Mouse (Mus musculus) frontal cortex, adult (tissue): ENCODE measurements around the gene Fbp1.
"Not testable (repeated sequence)": the region's sequence is repeated elsewhere in the genome, so short reads cannot be mapped to it uniquely, and the experiment has no call there.

Experiments
- ATAC-seq: cut with Nextera tagmentation; 2 replicates; pipeline ENCODE4 v1.9.2; 2017; ENCODE audit warnings: mild to moderate bottlenecking, moderate library complexity, mixed read lengths; ENCODE audit not compliant: low TSS enrichment

The Fbp1 gene

DNA sequence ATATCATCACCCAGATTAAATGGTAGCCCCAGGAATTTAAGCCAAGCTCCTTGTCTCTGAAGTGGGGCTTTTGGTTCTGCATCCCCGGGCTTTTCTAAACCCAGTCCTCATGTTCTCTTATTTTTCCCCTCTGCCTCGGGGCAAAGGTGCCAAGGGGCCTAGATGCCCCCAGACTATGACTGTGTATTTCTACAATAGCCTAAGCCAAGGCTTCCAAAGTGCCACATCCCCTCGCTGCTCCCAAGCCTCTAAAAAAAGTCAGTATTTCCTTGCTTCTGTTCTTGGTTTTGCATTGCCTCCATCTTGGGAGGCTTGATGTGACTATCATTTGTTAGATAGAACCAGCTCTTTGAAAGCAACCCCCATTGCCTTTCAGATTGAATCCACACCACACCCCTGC is 3.5 kb downstream of the Fbp1 start:
- ATAC-seq, result no peak

DNA sequence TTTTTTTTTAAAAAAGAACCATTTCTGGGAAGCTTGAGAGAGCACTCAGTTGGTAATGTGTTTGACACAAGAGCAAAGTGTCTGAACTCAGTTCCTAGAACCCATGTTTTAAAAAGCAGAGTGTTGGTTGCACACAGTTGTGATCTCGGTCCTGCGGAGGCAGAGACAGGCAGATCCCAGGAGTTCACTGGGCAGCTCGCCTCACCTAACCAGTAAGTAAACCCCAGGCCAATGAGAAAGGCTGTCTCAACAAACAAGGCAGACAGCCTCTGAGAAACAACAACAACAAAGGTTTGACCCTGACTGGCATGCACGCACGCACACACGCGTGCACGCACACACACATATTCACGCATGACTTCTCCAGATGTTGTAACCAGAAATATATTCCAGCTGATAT is 4.2 kb downstream of the Fbp1 start:
- no peak for ATAC-seq

- no peak for ATAC-seq
These were observed 4.6 kb downstream of the Fbp1 start for GRCm38 (mm10) chr13:62883436-62883835.

- ATAC-seq, result no peak
These were observed 5.2 kb downstream of the Fbp1 start for GRCm38 (mm10) chr13:62882856-62883255.

GRCm38 (mm10) chr13:62881336-62881735 is 6.7 kb downstream of the Fbp1 start:
- ATAC-seq, result no peak

DNA sequence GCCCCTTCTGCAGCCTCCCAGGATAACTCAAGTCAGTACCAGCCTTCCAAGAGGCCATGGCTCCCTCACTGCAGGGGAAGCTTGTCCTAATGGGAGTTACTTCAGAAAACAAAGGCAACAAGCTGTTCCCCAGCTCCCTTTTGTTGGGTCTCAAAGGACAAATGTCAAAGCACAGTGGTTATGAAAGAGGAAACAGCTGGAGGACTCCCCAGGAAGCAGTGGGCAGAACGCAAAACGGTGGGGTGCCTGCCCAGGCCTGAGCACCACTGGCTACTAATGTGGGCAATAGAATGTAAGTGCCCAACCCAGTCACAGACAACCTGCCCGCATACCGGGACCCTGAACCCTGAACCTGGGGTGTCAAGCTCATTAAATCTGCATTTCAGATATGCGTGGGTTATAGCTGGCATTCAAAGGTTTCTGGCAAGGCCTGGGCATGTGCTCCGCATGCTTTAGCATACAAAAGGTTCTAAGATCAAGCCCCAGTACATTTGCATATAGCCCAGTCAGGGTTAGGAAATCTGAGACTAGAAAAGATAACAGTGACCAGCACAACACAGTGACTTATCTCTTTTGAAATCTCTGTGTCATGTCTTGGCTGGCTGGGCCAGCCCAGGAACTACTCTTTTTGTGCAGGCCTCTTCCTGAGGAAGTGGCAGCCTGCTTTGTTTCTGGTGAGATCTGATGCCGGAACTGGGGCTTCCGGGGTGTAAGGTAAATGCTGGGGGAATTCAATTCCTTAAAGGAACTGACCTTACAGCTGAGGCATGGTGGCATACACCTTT is 8.1 kb downstream of the Fbp1 start:
- no peak for ATAC-seq

GRCm38 (mm10) chr13:62879411-62879810 is 8.7 kb downstream of the Fbp1 start:
- no peak for ATAC-seq

GRCm38 (mm10) chr13:62877247-62877646 is 10.8 kb downstream of the Fbp1 start:
- no peak for ATAC-seq

- no peak for ATAC-seq
These were observed 12.0 kb downstream of the Fbp1 start for GRCm38 (mm10) chr13:62876111-62876510.

- no peak for ATAC-seq
These were observed 15.8 kb downstream of the Fbp1 start for GRCm38 (mm10) chr13:62872252-62872651.

DNA sequence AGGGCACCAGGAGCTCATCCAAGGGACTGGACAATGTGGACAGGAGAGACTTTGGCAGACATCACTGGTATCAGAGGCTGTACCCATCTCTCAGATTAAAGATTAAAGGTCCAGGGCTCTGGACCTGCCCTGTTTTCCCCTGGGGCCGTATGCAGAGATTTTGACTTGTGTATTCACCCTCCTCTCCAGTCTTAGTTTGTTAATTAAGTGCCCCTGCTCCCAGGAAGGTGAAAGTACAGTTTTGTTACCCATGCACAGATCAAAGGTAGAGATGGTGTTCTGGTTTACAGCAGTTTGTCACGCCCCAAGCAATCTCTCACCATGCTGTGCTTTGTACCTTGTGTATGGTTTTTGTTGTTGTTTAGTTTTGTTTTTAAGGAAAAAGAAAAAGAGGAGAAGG is 17.5 kb downstream of the Fbp1 start:
- ATAC-seq, result no peak

- ATAC-seq, result no peak
These were observed 21.3 kb downstream of the Fbp1 start for GRCm38 (mm10) chr13:62866817-62867216.

- ATAC-seq, result peak; percentile 31; the same call in 1 of the 2 replicates
These were observed 22.3 kb downstream of the Fbp1 start for GRCm38 (mm10) chr13:62865651-62866315.

GRCm38 (mm10) chr13:62863771-62864170 is 24.3 kb downstream of the Fbp1 start:
- ATAC-seq, result no peak

- no peak for ATAC-seq
These were observed 25.2 kb downstream of the Fbp1 start for GRCm38 (mm10) chr13:62862875-62863274.

DNA sequence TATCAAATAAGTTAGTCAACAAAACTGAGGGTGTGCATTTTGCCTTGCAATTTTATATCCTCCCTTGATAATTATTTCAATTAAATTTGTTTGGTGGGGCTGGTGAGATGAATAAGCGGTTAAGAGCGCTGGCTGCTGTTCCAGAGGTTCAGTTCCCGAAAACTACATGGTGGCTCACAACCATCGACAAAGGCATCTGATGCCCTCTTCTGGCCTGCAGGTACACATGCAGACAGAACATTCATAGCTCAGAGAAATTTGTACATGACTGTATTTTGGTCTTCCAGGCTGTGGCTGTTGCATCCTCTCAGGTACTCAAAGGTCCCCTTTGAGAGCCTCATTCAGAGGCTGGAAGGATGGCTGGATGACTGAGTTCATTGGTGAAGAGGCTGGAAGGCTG is 28.0 kb downstream of the Fbp1 start:
- no peak for ATAC-seq

GRCm38 (mm10) chr13:62859251-62859650 is 28.8 kb downstream of the Fbp1 start:
- not testable (repeated sequence) for ATAC-seq

DNA sequence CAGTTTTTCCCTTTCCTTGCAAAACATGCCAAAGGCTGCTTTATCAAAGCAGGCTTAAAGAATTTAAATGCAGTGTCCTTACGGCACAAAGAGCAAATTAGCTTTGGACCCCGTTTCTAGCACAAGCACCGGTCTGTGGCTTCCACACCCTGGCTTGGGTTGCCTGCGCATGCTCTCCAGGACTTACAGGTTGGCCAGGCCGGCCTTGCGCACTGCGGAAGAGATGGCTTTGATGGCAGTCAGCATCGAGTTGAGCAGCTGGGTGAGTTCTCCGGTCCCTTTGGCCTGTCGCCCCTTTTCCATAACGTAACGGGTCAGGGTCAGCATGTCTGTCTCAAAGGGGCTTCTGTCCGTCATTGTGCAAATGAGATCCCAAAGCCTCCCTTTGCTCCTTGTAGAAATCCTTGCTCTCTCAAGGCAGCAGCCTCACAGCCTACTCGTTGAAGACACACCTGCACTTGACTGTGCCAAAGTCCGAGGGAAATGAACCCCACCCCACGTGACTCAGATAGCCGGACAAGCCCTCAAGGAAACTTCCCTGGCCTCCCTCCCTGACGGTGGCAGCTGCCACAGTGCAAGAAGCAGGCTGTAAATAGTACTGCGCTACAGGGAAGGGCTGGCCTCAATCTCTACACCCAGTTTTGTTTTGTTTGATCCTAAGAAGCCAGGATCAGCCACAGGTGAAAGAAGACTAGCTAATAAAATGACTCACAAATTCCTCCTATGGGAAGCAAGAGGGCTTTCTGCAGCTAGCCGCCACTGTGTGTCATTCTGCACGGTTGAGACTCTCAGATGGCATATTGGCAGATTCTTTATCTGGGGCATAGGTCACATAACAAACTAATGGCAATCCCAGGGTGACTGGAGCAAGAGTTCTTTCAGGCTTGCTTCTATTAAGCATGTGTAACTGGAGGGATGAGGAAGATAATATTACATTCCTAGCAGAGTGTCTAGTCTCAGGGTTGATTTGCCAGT is 29.9 kb downstream of the Fbp1 start, which contains the start of gene Fbp2:
TSS of gene Fbp2 (minus strand) at position 482 of the 975 bp plus-strand sequence.
- no peak for ATAC-seq

DNA sequence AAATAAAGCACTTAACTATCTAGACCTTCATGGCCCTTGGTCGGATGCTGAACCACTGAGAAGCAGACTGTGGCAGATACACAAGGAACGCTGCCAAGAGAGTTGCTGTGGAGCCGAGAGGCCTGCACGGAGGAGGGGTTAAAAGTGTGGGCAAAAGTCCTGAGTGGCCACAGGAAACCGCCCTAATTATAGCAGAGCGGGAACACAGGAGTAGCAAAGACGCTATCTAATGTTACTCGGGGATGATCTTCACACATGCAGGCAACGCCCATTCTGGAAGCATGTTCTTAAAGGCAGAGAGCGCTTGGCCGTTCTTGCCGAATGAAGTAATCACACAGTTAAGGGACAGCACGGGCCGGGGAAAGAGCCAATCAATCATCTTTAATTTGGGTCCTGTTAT is 31.2 kb downstream of the Fbp1 start:
- no peak for ATAC-seq

DNA sequence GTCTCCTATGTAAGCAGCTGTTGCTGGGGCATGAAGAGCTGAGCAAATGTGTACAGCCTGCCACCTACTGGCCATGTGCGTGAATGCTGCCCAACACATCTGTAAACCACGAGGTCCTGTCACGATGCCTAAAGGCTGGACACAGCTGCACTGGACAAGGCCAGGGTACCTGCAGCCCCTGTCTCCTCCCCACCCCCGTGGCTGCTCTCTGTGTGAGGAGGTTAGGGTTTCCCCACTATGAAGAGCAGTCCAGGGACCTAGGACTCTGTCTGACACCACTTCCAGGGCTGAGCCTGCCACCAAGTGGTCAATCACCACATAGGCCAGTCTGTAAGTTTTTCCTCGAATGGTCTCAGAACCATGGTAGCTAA is 31.8 kb downstream of the Fbp1 start:
- ATAC-seq, result peak; percentile 94

GRCm38 (mm10) chr13:62855396-62856304 is 32.4 kb downstream of the Fbp1 start:
- peak; percentile 36; the same call in 1 of the 2 replicates for ATAC-seq
